Mouse (Mus musculus) spleen, postnatal 36 days (tissue): ENCODE data around the gene Rtn4rl1.
"Not testable (repeated sequence)": the region's sequence is repeated elsewhere in the genome, so short reads cannot be mapped to it uniquely, and the experiment has no call there.

Source experiments
- DNase-seq, 2 experiments: peaks; one replicate each; pipeline ENCODE4 v3.0.0; 2022; ENCODE audit warnings: low spot score in 2 of 2, mixed read lengths in 1 of 2

Gene Rtn4rl1

DNA sequence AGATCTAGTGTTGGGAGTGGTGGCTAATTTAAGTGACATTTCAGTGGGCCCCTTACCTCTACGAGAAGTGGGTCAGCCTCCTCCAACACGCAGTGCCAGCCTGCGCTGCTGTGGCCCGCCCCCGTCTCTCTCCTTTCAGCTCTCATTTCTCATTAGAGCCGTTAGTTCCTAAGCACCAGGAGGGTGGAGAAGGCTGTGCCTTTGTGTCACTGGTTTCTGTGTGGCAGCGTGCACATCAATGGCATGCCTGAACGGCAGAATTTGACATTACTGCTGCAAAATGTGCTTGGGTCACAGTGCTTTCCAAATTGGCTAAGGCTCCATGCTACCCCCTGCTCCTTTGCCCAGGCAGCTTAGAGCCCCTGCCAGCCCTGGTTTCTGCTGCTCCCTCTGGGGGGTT lies 79.9 kb downstream of the Rtn4rl1 start:
- DNase-seq, result no peak

DNA sequence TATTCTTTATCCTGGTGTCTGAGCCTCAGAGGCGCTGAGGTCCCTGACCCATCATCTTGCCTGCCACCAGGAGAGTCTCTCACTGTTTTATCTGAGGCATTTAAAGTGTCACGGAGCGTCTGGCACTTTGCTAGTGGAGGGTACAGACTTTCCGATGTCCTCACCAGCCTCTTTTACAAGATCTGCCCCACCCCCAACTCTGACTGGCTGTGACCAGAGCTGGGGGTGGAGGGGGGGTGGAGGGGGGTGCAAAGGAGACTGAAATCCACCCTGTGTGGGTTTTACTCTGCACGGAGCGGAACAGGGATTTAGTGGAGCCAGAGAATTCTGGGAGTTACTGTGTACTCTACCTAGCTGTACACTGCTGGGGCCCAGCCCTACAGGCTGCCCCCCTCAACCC lies 81.5 kb downstream of the Rtn4rl1 start:
- no peak for DNase-seq

GRCm38 (mm10) chr11:75278115-75278514 lies 84.5 kb downstream of the Rtn4rl1 start:
- DNase-seq, result no peak

- DNase-seq, result no peak
These were observed 85.4 kb downstream of the Rtn4rl1 start for GRCm38 (mm10) chr11:75279013-75279341.

DNA sequence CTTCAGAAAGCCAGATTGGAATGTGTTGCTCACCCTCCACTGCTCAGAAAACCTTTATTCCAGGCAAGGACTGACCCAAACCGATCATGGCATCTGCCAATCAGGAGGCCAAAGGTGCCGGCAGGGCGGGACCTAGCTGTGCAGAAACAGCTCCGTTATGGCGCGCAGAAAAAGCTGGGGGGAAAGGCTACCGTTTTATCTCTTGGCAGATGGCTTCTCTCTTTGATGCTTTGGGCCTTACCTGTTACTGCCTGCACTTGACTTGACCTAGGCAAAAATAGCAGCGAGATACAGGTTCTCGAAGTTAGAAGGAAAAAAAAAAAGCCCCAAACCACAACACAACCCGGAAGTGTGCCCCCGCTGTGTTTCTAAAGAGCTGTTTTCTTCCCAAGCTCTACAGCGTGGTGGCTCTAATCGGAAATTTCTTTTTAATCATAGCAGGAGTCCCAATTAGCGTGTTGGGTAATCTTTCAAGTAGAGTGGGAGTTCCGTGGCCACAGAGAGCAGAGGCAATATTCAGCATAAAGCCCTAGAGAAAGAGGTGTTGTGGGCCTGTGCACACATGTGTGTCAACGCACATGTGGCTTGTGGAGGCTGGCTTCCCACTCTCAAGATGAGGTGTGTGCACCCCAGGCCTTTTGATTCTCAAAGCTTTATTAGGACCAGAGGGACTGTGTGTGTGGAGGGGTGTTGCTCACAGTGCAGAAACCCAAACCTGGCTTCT lies 85.9 kb downstream of the Rtn4rl1 start:
- peak; percentile 57 to 60 for DNase-seq

DNA sequence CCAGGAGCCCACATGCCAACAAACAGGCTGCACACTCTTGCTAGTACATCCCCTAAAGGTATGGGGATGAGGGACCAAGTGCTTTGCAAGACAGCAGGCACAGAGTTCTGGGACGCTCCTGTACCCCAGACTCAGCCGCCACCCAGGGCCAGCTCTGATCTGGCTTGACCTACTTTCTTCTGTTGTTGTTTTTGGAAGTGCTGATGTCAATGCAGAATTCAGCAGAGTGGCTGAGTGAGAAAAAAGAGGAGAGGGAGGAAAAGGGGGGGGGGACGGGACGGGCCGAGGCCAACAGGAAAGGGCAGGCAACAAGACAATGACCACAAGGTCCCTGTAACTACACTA lies 86.5 kb downstream of the Rtn4rl1 start:
- no peak for DNase-seq

- no peak for DNase-seq
These were observed 86.9 kb downstream of the Rtn4rl1 start for GRCm38 (mm10) chr11:75280435-75281001.

DNA sequence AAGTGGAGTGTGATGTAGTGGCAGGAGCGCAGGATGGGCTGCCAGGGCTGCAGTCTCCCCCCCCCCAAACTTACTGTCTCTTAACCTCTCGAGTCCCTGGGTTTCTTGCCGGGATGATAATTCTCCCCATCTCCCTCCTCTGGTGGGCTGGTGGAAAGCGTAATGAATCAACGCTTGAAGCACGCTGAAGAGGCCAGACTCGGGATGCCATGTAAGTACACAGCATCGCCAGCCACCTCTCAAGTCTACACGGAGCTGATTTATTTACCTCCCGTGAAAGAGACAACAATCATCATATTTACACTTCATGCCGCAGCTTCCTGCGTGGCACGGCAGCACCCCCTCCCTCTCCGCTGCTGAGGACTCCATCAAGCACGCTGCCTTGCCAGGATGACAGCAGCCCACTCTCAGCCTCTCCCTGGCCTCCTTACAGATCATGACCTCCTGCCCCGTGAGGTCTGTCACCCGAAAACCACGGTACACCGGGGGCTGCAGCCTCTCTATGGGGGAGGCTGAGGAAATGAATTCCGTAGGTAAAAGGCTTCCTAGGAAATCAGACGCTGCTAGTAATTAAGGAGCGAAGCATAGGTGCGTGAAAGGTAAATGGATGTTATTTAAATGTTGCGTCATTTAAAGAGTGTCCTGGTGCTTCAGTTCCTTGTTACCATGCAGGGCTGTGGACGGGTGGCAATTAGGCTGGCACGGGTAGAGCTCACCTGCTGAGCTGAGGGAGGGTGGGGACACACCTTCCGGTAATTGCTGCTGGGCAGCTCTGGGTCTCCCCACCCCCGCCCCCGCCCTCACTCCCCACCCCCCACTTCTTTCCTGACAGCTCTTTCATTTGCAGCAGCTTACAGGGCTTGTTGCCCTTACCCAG lies 88.0 kb downstream of the Rtn4rl1 start:
- DNase-seq, result no peak

DNA sequence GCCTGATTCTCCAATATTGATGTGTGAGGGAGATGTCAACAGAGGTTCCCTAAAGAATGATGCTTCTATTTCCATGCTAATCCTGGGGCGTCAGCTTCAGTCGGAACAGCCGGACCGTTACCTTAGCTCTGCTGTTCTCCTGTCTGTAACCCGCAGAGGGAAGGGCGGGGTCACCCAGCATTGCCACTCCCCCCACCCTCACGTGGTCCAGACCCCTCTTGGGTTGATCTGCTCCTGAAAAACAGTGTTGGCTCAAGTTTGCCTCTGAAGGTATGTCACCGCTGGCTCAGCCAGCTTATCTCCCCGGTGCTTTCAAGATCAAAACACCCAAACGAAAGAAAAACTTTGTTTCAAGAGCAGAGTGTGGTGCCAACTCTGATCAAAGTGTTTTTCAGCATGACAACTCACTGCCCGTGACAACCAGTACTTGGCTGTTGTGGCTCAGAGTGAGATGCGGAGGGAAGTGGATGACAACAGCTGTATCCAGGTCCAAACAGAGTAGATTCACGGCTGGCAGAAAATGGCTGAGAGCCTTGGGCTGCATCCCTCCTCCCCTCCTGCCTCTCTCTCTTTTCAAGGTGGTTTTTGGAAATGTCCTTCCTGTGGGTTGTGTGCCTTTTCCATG lies 89.0 kb downstream of the Rtn4rl1 start:
- peak; percentile 62 to 68 for DNase-seq

DNA sequence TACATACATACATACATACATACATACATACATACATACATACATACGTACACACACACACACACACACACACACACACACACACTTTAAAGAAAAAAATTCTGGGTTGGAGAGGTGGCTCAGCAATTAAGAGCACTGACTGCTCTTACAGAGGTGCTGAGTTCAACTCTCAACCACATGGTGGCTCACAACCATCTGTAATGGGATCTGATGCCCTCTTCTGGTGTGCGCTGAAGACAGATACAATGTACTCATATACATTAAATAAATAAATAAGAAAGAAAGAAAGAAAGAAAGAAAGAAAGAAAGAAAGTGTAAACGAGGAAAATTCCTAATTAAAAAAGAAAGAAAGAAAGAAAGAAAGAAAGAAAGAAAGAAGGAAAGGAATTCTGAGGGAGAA lies 90.2 kb downstream of the Rtn4rl1 start:
- not testable (repeated sequence) for DNase-seq

DNA sequence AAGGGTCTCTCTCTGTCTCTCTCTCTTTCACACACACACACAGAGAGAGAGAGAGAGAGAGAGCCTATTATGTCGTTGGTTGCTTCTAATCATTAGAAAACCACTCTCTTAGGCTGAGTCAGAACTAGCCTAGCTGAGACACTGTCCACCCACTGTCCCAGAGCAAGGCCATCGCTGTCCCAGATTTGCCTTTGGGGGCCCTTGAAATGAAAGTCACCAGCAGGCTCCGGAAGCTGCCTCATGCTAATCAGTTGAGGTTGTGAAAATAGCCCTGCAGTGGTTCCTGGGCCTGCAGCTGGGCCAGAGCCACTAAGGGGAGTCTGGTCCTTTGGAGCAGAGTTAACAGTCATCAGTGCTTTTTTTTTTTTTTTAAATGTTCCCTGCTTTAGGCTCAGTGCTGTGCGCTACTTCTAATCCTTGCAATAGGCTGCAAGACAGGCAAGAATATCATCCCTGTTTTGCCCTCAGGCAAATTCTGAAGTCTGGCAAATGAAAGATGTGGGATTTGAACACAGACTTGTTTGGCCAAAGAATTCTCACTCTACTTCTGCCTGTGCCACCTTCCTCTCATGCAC lies 92.4 kb downstream of the Rtn4rl1 start:
- DNase-seq, result no peak

GRCm38 (mm10) chr11:75286868-75287267 lies 93.3 kb downstream of the Rtn4rl1 start:
- DNase-seq, result no peak

GRCm38 (mm10) chr11:75287940-75288339 lies 94.4 kb downstream of the Rtn4rl1 start:
- DNase-seq, result no peak

DNA sequence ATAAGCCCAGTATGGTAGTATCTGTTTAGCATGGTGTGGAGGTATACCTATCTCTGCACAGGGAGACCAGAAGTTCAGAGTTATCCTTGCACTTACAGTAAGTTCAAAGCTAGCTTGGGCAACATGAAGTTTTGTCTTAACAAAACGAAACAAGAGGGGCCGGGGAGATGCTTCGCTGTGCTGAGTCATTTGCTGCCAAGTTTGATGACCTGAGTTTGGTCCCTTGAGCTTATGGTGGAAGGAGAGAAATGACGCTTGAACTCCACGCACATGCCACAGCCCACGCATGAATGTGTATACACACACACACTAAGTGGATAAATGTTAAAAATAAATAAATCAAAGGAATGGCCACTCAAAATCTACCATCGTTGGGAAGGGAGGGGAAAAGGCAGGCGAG lies 94.9 kb downstream of the Rtn4rl1 start:
- DNase-seq, result no peak

DNA sequence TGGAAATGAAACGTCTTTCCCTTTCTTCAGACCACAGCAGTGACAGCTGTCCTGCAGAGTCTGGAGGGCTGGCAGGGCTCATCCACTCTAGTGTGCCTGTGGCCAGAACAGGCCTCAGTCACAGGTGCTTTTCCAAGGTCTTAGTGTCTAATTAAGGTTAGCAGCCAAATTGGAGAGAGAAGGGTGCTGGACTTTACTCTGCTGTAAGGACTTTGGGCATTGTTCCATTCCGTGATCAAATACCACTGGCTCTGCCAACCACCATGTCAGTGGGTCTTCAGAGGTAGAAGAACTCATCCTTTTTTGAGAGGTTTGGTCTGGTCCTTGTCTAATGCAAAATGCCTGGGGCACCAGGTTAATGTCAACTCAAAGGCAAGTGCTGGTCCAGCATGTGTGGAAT lies 95.5 kb downstream of the Rtn4rl1 start:
- DNase-seq, result no peak

- peak; percentile 74 to 79 for DNase-seq
These were observed 97.1 kb downstream of the Rtn4rl1 start for GRCm38 (mm10) chr11:75290566-75291271.

- no peak for DNase-seq
These were observed 98.0 kb downstream of the Rtn4rl1 start for GRCm38 (mm10) chr11:75291389-75292215.

DNA sequence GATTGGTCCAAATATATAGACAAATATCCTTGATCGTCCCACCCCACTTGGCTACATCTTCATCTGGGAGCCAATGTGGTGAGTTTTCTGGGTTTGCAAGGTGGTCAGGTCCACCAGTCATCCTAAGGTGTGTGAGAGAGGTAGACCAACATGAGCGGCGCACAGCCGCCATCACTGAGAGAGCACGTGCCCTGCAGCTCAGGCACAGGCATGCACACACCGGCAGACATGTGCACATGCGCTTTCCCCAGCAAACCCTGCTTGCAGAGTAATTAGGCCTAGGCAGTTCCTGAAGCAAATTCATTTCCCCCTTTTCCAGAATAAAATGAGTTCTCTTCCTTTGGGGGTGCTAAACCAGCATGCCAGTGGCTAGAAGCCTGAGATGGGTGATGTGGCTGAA lies 98.7 kb downstream of the Rtn4rl1 start:
- DNase-seq, result no peak

GRCm38 (mm10) chr11:75293852-75294361 lies 100.3 kb downstream of the Rtn4rl1 start:
- no peak for DNase-seq

GRCm38 (mm10) chr11:75294862-75295261 lies 101.3 kb downstream of the Rtn4rl1 start:
- no peak for DNase-seq
